Mouse (Mus musculus) kidney, adult 2 months (tissue): ENCODE results near the gene Ccdc40. TPM values are rescaled to one million over a fixed set of nuclear protein-coding genes. Genes with fewer than 3 reads are reported as not detected.
"Not testable (repeated sequence)": the region's sequence is repeated elsewhere in the genome, so short reads cannot be mapped to it uniquely, and the experiment has no call there.

Source experiments
- DNase-seq: peaks from one replicate; pipeline ENCODE4 v3.0.0; 2021
- H3K27ac ChIP-seq: fragments of 200-500 bp; 2 replicates; pipeline ENCODE4 v1.5.1; 2012; ENCODE audit warnings: low read depth, low read length, control low read depth, inconsistent platforms; ENCODE audit not compliant: insufficient read depth
- H3K27me3 ChIP-seq: fragments of 200-500 bp; replicated peaks from 2 replicates; pipeline ENCODE4 v1.6.1; 2012; ENCODE audit warnings: mild to moderate bottlenecking, moderate library complexity, low read length, inconsistent platforms; ENCODE audit not compliant: control insufficient read depth, insufficient read depth
- H3K36me3 ChIP-seq: fragments of 200-500 bp; 2 replicates; pipeline ENCODE4 v1.6.1; 2012; ENCODE audit warnings: mild to moderate bottlenecking, moderate library complexity, low read length, inconsistent platforms; ENCODE audit not compliant: control insufficient read depth, insufficient read depth
- H3K4me1 ChIP-seq: fragments of 200-500 bp; 2 replicates; pipeline ENCODE4 v1.6.1; 2011; ENCODE audit warnings: low read length; ENCODE audit not compliant: control insufficient read depth, insufficient read depth
- H3K4me3 ChIP-seq: fragments of 200-500 bp; 2 replicates; pipeline ENCODE4 v1.5.1; 2011; ENCODE audit warnings: mild to moderate bottlenecking, low read depth, low read length, control low read depth; ENCODE audit not compliant: insufficient read depth
- CTCF ChIP-seq: fragments of 200-500 bp; conservative IDR thresholded peaks from 2 replicates; pipeline ENCODE4 v1.5.1; 2011; ENCODE audit warnings: low read depth, mild to moderate bottlenecking, control low read depth, low read length, moderate library complexity, mixed read lengths; ENCODE audit not compliant: insufficient read depth, insufficient read length
- POLR2A ChIP-seq: fragments of 200-500 bp; IDR thresholded peaks from one replicate; pipeline ENCODE4 v1.6.1; 2011; ENCODE audit warnings: low read depth, low read length, control low read depth
- WGBS: fragments of 180-500 bp; shearing (Covaris S2); methylation state at CpG from one replicate; pipeline ENCODE4 v1.1.7; 2018; 5-methylcytosine and 5-hydroxymethylcytosine counted together
- polyA plus RNA-seq: library from polyadenylated mRNA; depleted of rRNA; stranded (reverse); fragments of >200 nt; gene quantifications from 2 replicates; pipeline ENCODE4 v1.2.3, GENCODE M21; 2012

The Ccdc40 gene
- polyA plus RNA-seq, 1 experiment = 0.30 TPM

GRCm38 (mm10) chr11:119239480-119239879, 11.1 kb downstream of the Ccdc40 start:
- Histone ChIP-seq H3K4me1 (no peaks in the 10 kb centered on the region), H3K4me3 (no peak overlapping the region), H3K36me3 (no peaks in the 10 kb centered on the region), H3K27me3 (no peaks in the 10 kb centered on the region), H3K27ac (no peak overlapping the region)
- WGBS = 55% methylated on average over 12 of the region's 12 CpGs
- no peak for TF ChIP-seq POLR2A
- TF ChIP-seq CTCF = no peak
- no peak for DNase-seq

DNA sequence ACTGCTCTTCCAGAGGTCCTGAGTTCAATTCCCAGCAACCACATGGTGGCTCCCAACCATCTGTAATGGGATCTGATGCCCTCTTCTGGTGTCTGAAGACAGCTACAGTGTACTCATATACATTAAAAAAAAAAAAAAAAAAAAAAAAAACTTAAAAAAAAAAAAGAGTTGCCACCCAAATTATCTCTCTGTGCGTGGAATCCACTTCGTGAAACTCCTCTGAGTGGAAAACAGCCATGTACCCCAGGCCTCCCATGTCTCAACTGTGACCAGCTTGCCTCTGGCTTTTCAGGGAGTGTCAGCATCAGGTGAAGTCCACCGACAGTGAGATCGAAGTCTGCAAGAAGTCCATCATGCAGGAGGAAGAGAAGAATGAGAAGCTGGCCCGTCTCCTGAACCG, 17.2 kb downstream of the Ccdc40 start:
- not testable (repeated sequence) for H3K4me3 ChIP-seq, H3K27ac ChIP-seq, H3K36me3 ChIP-seq, H3K27me3 ChIP-seq, DNase-seq, H3K4me1 ChIP-seq
- WGBS = 85% methylated on average over 6 of the region's 6 CpGs

GRCm38 (mm10) chr11:119249011-119249410, 20.6 kb downstream of the Ccdc40 start:
- WGBS = 13% methylated on average over 6 of the region's 6 CpGs
- TF ChIP-seq POLR2A (no peak), CTCF (peak; percentile 63)
- peak; percentile 80 for DNase-seq
- no peaks in the 10 kb centered on the region for H3K27me3 ChIP-seq
- no peak overlapping the region for H3K4me3 ChIP-seq
- H3K4me1 ChIP-seq = no peaks in the 10 kb centered on the region
- H3K27ac ChIP-seq = no peak overlapping the region
- no peaks in the 10 kb centered on the region for H3K36me3 ChIP-seq

DNA sequence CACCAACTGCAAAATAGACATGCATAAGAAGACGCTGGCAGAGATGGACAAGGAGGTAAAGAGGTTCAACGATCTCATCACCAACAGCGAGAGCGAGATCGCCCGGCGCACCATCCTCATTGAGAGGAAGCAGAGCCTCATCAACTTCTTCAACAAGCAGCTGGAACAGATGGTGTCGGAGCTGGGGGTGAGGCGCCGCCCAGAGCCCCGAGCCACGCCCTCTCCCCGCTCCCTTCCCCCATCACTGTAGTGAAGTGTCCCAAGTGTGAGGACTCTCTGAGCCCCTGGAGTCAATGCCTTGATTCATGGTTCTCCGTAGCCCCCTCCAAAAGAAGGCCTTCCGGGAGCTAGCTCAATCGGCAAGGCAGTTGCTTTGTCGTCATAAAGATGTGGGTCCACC, 22.6 kb downstream of the Ccdc40 start:
- no peak for DNase-seq
- H3K27me3 ChIP-seq = no peaks in the 10 kb centered on the region
- H3K4me3 ChIP-seq = no peak overlapping the region
- WGBS = 45% methylated on average over 17 of the region's 17 CpGs
- H3K36me3 ChIP-seq = no peaks in the 10 kb centered on the region
- no peak overlapping the region for H3K27ac ChIP-seq
- TF ChIP-seq POLR2A (no peak), CTCF (no peak)
- no peaks in the 10 kb centered on the region for H3K4me1 ChIP-seq

DNA sequence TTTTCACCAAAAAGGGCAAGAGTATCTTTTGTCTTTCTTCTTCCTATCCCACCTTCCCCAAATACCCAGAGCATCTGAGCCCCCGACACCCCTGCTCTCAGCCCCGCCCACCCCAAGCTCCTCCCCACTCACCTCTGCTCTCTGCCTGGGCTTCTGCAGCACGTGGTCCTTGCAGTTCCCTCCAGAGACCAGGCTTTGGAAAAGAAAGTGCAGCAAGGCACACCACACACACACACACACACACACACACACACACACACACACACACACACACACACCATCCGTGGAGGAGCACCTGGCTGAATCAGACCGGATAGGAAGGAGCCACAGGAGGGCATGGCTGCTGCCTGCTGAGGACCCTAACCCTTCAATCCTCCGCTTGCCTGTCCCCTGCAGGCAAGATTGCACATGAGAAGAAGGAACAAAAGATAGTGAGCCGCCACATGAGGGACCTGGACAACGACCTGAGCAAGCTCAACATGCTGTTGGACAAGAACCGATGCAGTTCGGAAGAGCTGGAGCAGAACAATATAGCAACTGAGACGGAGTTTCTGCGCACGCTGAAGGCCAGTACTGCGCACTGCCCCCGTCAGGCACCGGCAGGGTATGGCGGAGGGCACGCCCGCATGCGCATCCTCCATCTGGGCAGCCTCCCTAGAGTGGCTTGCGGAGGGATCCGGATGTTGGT, 24.6 kb downstream of the Ccdc40 start:
- H3K4me1 ChIP-seq = no peaks in the 10 kb centered on the region
- no peak for TF ChIP-seq POLR2A
- TF ChIP-seq CTCF = no peak; the same call in 1 of the 2 replicates
- no peak overlapping the region for H3K4me3 ChIP-seq
- DNase-seq = no peak
- WGBS = 21% methylated on average over 22 of the region's 22 CpGs
- H3K27ac ChIP-seq = no peak overlapping the region
- H3K27me3 ChIP-seq = no peaks in the 10 kb centered on the region
- no peaks in the 10 kb centered on the region for H3K36me3 ChIP-seq

- H3K4me1 ChIP-seq, H3K36me3 ChIP-seq, H3K4me3 ChIP-seq, H3K27me3 ChIP-seq, H3K27ac ChIP-seq: not testable (repeated sequence)
- peak; percentile 66 for DNase-seq
- WGBS = 15% methylated on average over 5 of the region's 5 CpGs
These were observed 28.2 kb downstream of the Ccdc40 start for GRCm38 (mm10) chr11:119256557-119256956.

- DNase-seq = no peak
- WGBS = 40% methylated on average over 9 of the region's 9 CpGs
- no peak overlapping the region for H3K27ac ChIP-seq
- H3K4me3 ChIP-seq = no peak overlapping the region
- no peaks in the 10 kb centered on the region for H3K36me3 ChIP-seq
- no peaks in the 10 kb centered on the region for H3K4me1 ChIP-seq
- no peak for TF ChIP-seq POLR2A
- TF ChIP-seq CTCF = no peak
- no peaks in the 10 kb centered on the region for H3K27me3 ChIP-seq
These were observed 29.8 kb downstream of the Ccdc40 start for GRCm38 (mm10) chr11:119258216-119258571.
